Mouse (Mus musculus): ENCODE measurements around the gene Ankrd54. TPM values are rescaled to one million over a fixed set of nuclear protein-coding genes. Genes with fewer than 3 reads are reported as not detected.
"Not testable (repeated sequence)": the region's sequence is repeated elsewhere in the genome, so short reads cannot be mapped to it uniquely, and the experiment has no call there.

Ankrd54 gene
- polyA plus RNA-seq, 1 experiment from 2014 or later = 57.7 TPM

GRCm38 (mm10) chr15:79031908-79032307 is 30.8 kb downstream of the Ankrd54 start:
- WGBS = 92% methylated on average over 5 of the region's 5 CpGs
- H3K4me3 ChIP-seq; DNase-seq (ENCODE audit: low spot score); H3K27ac ChIP-seq (replicated peaks); H3K9me3 ChIP-seq; H3K27me3 ChIP-seq (replicated peaks; ENCODE audit: low read depth, poor library complexity, severe bottlenecking): not testable (repeated sequence)
- peaks cover 52% of the 10 kb centered on the region for H3K4me1 ChIP-seq
- peaks cover 31% of the 10 kb centered on the region for H3K36me3 ChIP-seq (replicated peaks)

- Histone ChIP-seq H3K27ac (replicated peaks) (peak overlapping the region; percentile 100), H3K36me3 (replicated peaks) (peaks cover 20% of the 10 kb centered on the region), H3K4me3 (peak overlapping the region; percentile 84), H3K9me3 (no peaks in the 10 kb centered on the region), H3K27me3 (replicated peaks; ENCODE audit: low read depth, poor library complexity, severe bottlenecking) (peaks cover 18% of the 10 kb centered on the region), H3K4me1 (peaks cover 61% of the 10 kb centered on the region)
- peak; percentile 95 for DNase-seq (ENCODE audit: low spot score)
- WGBS = under 1% methylated on average over 52 of the region's 52 CpGs
Observed at GRCm38 (mm10) chr15:79030551-79031435, 31.9 kb downstream of the Ankrd54 start.

DNA sequence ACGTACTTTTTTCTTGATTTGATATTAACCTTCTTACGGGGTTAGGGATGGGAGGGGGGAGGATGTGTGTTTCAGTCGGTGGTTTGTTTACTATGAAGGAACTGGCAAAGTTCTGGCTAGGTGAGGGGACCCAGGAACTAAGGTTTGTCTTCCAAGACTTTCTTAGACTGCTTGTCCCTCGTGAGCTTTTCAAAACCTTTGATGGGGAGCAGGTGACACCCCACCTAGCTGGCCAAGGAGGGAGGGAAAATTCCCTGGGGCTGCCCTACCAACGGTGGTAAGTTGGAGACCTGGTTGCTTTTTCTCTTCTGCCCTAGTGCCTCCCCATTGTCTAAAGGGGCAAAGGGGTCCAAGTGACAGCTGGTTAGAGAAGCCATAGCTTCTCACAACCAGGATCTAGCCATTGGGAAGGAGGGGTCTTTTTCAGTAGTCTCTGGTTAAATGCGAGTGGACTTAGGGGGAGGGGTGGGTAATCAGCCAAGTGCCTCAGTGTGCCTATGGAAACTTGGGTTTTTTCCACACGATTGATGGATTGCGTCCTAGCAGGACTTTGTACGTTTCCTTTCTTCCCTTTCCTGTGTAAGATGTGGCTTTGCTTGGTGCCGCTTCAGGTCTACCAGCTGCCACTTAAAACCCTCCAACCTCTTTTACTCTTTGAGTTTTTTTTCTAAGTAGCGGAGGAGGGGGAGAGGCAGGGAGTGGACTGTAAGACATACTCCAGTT is 33.0 kb downstream of the Ankrd54 start:
- Histone ChIP-seq H3K9me3 (no peaks in the 10 kb centered on the region), H3K36me3 (replicated peaks) (peaks cover 9% of the 10 kb centered on the region), H3K27ac (replicated peaks) (peak overlapping the region; percentile 100), H3K4me3 (peak overlapping the region; percentile 84), H3K4me1 (peaks cover 68% of the 10 kb centered on the region), H3K27me3 (replicated peaks; ENCODE audit: low read depth, poor library complexity, severe bottlenecking) (peaks cover 29% of the 10 kb centered on the region)
- no peak for DNase-seq (ENCODE audit: low spot score)
- WGBS = 17% methylated on average over 11 of the region's 11 CpGs

DNA sequence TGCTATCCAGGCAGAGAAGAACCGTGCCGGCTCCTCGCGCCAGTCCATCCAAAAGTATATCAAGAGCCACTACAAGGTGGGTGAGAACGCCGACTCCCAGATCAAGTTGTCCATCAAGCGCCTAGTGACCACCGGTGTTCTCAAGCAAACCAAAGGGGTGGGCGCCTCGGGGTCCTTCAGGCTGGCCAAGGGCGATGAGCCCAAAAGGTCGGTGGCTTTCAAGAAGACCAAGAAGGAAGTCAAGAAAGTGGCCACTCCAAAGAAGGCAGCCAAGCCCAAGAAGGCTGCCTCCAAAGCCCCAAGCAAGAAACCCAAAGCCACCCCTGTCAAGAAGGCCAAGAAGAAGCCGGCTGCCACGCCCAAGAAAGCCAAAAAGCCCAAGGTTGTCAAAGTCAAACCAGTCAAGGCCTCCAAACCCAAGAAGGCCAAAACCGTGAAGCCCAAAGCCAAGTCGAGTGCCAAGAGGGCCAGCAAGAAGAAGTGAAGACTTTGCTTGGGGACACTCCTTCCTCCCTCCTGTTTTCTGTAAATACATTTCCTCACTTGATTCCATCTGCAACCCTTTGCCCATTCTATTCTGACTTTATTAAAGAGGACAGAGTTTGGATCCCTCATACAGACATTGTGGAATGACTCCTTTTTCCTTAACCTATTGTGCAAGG is 33.7 kb downstream of the Ankrd54 start:
- Histone ChIP-seq H3K27ac (replicated peaks) (peak overlapping the region; percentile 100), H3K9me3 (no peaks in the 10 kb centered on the region), H3K27me3 (replicated peaks; ENCODE audit: low read depth, poor library complexity, severe bottlenecking) (peaks cover 32% of the 10 kb centered on the region), H3K4me1 (peaks cover 68% of the 10 kb centered on the region), H3K36me3 (replicated peaks) (peaks cover 2% of the 10 kb centered on the region), H3K4me3 (peak overlapping the region; percentile 84)
- 36% methylated on average over 16 of the region's 16 CpGs for WGBS
- no peak for DNase-seq (ENCODE audit: low spot score)

- Histone ChIP-seq H3K36me3 (replicated peaks) (no peaks in the 10 kb centered on the region), H3K4me3 (peak within 1 kb of the TSS; percentile 84), H3K27me3 (replicated peaks; ENCODE audit: low read depth, poor library complexity, severe bottlenecking) (peaks cover 32% of the 10 kb centered on the region), H3K4me1 (peaks cover 72% of the 10 kb centered on the region), H3K9me3 (no peaks in the 10 kb centered on the region), H3K27ac (replicated peaks) (peak within 1 kb of the TSS; percentile 100)
- under 1% methylated on average over 58 of the region's 58 CpGs for WGBS
- DNase-seq (ENCODE audit: low spot score) = peak; percentile 96
Observed at GRCm38 (mm10) chr15:79028237-79028738, 34.4 kb downstream of the Ankrd54 start, which contains the start of gene H1f0. Gene H1f0 (plus strand): TSS chr15:79028450.

- peaks cover 76% of the 10 kb centered on the region for H3K4me1 ChIP-seq
- 6% methylated on average over 46 of the region's 46 CpGs for WGBS
Observed at GRCm38 (mm10) chr15:79027291-79028205, 35.1 kb downstream of the Ankrd54 start.

GRCm38 (mm10) chr15:79026511-79027290 is 36.0 kb downstream of the Ankrd54 start:
- Histone ChIP-seq H3K36me3 (replicated peaks) (no peaks in the 10 kb centered on the region), H3K4me1 (peaks cover 76% of the 10 kb centered on the region), H3K27me3 (replicated peaks; ENCODE audit: low read depth, poor library complexity, severe bottlenecking) (peaks cover 32% of the 10 kb centered on the region), H3K9me3 (no peaks in the 10 kb centered on the region), H3K4me3 (peak overlapping the region; percentile 84), H3K27ac (replicated peaks) (peak overlapping the region; percentile 100)
- DNase-seq (ENCODE audit: low spot score) = no peak
- WGBS = 50% methylated on average over 14 of the region's 14 CpGs

More at GRCm38 (mm10) chr15:79027291-79028205, 35.1 kb downstream of the Ankrd54 start:
- Histone ChIP-seq H3K36me3 (replicated peaks) (no peaks in the 10 kb centered on the region), H3K27me3 (replicated peaks; ENCODE audit: low read depth, poor library complexity, severe bottlenecking) (peaks cover 32% of the 10 kb centered on the region), H3K4me3 (peak overlapping the region; percentile 84), H3K27ac (replicated peaks) (peak overlapping the region; percentile 100), H3K9me3 (no peaks in the 10 kb centered on the region)
- DNase-seq (ENCODE audit: low spot score) = peak; percentile 65

- WGBS = 10% methylated on average over 17 of the region's 18 CpGs
- no peaks in the 10 kb centered on the region for H3K9me3 ChIP-seq
- H3K27me3 ChIP-seq (replicated peaks; ENCODE audit: low read depth, poor library complexity, severe bottlenecking) = peaks cover 32% of the 10 kb centered on the region
- peak overlapping the region; percentile 44 for H3K4me3 ChIP-seq
- peak overlapping the region; percentile 63 for H3K27ac ChIP-seq (replicated peaks)
- H3K36me3 ChIP-seq (replicated peaks) = no peaks in the 10 kb centered on the region
- DNase-seq (ENCODE audit: low spot score) = no peak
- H3K4me1 ChIP-seq = peaks cover 68% of the 10 kb centered on the region
Observed at GRCm38 (mm10) chr15:79025687-79026308, 36.9 kb downstream of the Ankrd54 start.

- H3K4me1 ChIP-seq = peaks cover 51% of the 10 kb centered on the region
- WGBS = 50% methylated on average over 1 of the region's 1 CpGs
- no peaks in the 10 kb centered on the region for H3K9me3 ChIP-seq
- H3K27ac ChIP-seq (replicated peaks) = no peak overlapping the region
- no peaks in the 10 kb centered on the region for H3K36me3 ChIP-seq (replicated peaks)
- no peak overlapping the region for H3K4me3 ChIP-seq
- no peak for DNase-seq (ENCODE audit: low spot score)
- peaks cover 32% of the 10 kb centered on the region for H3K27me3 ChIP-seq (replicated peaks; ENCODE audit: low read depth, poor library complexity, severe bottlenecking)
Observed at GRCm38 (mm10) chr15:79023366-79023765, 39.3 kb downstream of the Ankrd54 start.

DNA sequence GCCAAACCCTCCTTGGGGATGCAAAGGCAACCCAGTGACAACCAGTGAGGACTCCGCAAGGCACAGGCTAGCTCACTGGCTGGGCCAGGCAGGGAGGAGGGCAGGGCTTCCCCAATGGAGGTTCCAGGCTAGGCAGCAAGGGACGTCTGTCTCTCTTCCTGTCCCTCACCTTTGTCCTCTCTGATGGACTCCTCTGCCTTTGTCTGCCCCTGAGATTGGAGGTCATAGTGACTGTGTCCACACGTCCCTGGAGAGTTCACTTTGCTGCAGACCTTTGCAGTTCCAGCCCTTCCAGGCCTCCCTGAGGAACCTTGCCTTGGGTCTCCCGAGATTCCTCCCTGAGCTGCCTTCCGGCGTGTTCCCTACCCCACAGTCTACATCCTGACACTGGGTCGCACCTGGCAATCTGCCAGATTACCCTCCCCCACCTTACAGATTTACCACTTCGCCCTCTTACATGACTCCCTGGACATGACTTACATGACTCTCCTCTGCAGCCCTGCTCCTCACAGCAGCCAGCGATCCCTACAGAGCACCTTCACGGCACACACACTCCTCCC is 39.9 kb downstream of the Ankrd54 start:
- H3K4me1 ChIP-seq = peaks cover 48% of the 10 kb centered on the region
- peaks cover 32% of the 10 kb centered on the region for H3K27me3 ChIP-seq (replicated peaks; ENCODE audit: low read depth, poor library complexity, severe bottlenecking)
- 65% methylated on average over 10 of the region's 10 CpGs for WGBS
- no peaks in the 10 kb centered on the region for H3K36me3 ChIP-seq (replicated peaks)
- no peak overlapping the region for H3K4me3 ChIP-seq
- no peaks in the 10 kb centered on the region for H3K9me3 ChIP-seq
- DNase-seq (ENCODE audit: low spot score) = no peak
- H3K27ac ChIP-seq (replicated peaks) = no peak overlapping the region

Measured in embryonic facial prominence, embryonic 10.5 days (tissue).